Mouse (Mus musculus): Measurements from ENCODE around the gene Pxmp2.

The Pxmp2 gene

DNA sequence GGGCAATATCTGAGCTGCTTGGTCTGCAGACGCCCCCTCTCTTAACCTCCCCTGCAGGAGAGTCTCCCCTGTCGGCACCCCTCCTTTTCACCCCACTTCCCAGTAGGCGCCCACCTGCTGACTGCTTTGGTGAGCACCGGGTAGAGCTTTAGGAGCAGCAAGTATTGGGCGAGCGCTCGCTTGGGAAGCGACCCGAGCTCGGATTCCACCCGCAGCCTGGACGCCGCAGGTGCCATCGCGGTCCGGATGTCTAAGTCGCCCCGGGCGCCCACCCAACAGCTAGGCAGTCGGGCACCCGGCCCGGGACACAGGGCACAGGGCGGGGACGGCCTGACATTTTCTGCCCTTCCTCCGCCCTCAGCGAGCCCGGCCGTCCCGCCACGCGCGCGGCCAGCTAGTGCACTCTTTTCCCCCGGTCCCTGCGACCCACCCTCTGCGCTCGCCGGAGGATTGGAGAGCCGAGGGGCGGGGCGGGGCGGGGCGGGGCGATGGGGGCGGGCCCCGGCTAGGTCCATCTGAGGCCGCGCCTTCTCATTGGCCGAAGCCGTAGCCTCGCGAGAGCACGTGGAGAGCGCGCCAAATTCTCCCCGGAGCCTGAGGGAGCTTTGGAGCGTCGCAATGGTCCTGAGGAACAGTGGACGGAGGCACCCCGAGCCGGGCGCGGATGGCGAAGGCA is at the start of gene Pxmp2, which contains the start of gene Pole:
Gene Pxmp2, minus strand, starts transcription at position 417 of the 676 bp plus-strand sequence.
Gene Pole, plus strand, starts transcription at position 537 of the 676 bp plus-strand sequence.
- DNase-seq (ENCODE audit: low read depth in 1 of 2, low spot score in 2 of 2), result peak; percentile 66 to 77

DNA sequence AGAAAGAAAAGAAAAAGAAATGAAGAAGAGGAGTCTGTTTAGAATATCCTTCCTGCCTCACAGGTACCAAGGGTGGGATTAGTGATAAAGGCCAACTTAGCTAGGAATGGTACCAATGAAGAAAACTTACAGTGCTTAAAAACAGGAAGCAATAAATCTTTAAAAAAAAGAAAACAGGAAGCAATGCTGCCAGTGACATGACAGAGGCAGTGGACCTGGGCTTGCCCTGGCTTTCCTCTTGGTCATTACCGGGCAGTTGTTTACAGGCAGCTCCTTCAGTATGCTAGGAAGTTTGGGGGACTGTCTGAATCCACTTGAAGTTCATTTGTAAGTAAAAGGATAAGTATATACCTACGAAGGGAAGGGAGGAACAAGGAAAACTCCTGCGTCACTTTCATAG is 44.5 kb upstream of the Pxmp2 start:
- DNase-seq (ENCODE audit: low read depth in 1 of 2, low spot score in 2 of 2), result no peak

DNA sequence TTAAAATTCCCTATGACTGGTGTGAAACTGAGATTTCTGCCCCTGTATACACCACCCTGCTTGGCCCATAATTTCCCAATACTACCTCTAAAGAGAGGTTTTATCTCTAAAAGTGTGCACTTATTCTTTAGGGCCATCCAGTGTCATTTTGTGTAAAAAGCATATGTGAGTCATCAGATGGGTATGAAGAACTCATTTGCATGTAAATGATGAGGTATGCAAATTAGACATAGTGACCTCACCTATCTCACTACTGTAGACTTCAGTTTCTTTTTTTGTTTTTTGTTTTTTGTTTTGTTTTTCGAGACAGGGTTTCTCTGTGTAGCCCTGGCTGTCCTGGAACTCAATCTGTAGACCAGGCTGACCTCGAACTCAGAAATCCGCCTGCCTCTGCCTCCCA is 27.1 kb upstream of the Pxmp2 start:
- no peak for DNase-seq (ENCODE audit: low read depth in 1 of 2, low spot score in 2 of 2)

DNA sequence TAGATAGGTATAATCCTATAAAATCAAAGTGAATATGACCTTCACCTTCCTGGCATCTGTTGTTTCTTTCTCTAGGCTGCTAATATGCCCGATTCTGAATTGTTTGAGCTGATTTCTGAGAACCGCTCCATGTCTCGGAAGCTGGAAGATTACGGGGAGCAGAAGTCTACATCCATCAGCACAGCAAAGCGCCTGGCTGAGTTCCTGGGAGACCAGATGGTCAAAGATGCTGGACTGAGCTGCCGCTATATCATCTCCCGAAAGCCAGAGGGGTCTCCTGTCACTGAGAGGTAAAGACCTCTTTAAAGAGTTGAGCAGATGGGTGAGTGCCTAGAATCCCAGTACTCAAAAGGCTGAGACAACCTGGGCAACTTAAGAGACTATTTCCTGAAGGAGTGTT is 22.9 kb upstream of the Pxmp2 start:
- DNase-seq (ENCODE audit: low read depth in 1 of 2, low spot score in 2 of 2), result no peak

DNA sequence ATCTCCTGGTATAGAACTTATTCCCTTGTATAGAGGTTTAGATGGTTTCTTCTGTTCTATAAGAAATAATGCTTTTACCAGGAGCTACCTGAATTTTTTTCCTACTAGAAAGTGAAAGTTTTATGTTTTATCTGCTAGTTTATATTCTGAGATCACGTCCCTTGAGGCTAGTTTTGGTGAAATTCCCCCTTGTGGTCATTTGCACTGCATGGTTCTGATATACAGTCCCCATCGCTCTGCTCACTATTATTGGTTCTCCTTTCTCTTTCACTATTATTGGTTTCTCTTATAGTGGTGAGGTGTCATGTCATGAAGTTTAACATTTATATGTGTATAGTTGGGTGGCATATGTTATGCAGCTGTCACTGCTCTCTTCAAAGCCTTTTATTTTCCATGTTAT is 14.6 kb upstream of the Pxmp2 start:
- no peak for DNase-seq (ENCODE audit: low read depth in 1 of 2, low spot score in 2 of 2)

DNA sequence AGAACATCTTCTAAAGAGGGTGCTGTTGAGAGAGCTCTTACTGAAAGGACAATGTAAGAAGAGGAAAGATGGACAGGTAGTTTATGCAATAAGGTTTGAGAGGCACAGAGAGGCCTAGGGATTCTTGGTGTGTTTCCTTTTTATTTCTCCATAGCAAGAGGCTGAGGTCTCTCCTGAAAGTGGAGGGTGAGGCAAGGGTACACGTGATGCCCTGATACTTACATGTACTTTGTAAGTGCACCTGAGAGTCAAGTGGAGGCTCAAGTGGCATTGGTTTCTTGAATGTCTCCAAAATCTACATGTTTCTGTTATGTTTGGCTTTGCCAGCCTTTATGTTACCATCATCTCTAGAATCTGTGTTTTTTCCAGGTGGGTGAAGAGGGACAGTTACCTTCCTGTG is 10.7 kb upstream of the Pxmp2 start:
- DNase-seq (ENCODE audit: low read depth in 1 of 2, low spot score in 2 of 2), result no peak

DNA sequence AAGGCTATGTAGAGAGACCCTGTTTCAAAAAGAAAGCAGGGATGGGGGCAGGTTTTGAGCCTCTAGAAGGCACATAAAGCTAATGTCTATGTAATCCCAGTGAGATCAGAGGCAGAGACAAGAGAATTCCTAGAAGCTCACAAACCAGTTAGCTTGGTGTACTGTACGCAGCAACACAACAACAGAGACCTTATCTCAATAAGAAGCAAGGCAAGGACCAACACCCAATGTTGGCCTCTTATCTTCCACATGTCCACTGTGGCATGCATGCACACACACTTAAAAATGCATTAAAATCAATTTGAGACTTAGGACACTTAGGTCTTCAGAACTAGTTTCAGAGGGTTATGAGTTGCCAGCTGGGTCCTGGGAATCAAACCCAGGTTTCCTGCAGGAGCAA is 5.7 kb upstream of the Pxmp2 start:
- no peak for DNase-seq (ENCODE audit: low read depth in 1 of 2, low spot score in 2 of 2)

DNA sequence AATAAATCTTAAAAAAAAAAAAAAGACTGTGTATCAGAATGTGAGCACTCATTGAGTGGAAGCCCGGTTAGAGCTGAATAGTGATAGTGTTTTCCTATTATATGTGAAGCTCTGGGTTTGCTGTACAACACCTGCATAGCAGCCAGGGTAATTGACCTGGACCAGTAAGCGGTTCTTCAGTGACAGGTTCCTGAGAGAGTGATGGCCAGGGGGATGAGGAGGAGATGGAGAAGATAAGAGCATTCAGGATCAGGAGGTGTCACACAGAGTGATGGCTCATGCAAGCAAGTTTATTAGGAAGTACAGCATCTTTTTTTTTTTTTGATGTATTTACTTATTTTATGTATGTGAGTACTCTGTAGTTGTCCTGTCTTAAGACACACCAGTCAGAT is 1.1 kb upstream of the Pxmp2 start:
- no peak for DNase-seq (ENCODE audit: low read depth in 1 of 2, low spot score in 2 of 2)

DNA sequence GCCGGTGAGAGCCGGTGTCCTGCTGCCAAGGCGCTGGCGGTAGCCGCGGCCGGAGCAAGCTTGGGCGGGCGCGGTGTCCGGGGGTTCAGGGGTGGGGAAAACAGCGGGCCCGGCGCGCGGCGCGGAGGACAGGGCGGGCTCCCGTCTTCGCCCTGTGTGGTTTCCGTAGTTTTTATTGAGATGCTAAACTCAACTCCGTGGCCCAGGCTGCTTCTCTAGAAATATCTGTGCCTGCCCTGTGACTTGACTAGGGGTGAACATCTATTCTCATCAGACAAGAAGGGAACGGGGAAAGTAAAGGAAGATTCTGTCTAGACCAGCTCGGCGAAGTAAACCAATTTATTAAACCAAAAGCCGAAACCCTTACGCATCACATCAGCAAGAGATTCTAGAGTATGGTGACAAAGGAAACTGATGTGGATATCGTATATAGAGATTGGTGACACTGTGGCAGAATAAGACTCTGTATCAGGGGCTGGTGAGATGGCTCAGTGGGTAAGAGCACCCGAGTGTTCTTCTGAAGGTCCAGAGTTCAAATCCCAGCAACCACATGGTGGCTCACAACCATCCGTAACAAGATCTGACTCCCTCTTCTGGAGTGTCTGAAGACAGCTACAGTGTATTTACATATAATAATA is 579 bp upstream of the Pxmp2 start:
- DNase-seq (ENCODE audit: low read depth in 1 of 2, low spot score in 2 of 2), result no peak

DNA sequence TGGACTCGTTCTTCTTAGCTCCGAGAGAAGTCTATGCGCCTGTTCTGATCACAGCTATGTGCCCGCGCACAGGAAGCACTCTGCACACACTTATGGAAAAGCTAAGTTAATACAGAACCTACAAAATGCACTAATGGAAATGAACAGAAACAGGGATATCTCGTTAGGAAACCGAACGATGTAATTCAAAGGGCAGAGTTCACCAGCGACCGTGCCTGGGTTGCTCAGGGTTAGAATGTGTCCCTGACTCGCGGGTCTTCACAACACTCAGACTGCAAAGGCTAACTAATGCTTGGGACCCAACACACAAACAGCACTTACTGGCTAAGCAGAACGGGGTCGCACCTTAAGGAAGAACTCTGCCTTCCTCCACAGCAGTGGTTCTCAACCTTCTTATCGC is 830 bp downstream of the Pxmp2 start:
- DNase-seq (ENCODE audit: low read depth in 1 of 2, low spot score in 2 of 2), result no peak

DNA sequence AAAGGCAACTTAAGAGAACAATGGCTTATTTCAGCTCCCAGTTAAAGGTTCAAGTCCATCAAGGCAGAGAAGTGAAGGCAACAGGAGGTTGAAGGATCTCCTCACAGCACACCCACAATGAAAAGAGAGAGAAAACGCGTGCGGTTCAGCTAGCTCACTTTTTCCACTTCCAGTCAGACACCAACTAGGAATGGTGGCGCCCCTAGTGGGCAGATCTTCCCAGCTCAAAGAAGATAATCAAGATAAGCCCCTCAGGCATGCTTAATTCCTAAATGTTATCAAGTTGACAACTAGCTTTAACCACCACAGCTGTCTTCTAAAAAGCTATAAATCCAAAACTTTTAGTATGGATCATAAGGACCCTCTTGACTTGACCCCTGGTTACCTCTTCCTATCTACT is 1.4 kb downstream of the Pxmp2 start:
- peak; percentile 45 to 49 for DNase-seq (ENCODE audit: low read depth in 1 of 2, low spot score in 2 of 2)

DNA sequence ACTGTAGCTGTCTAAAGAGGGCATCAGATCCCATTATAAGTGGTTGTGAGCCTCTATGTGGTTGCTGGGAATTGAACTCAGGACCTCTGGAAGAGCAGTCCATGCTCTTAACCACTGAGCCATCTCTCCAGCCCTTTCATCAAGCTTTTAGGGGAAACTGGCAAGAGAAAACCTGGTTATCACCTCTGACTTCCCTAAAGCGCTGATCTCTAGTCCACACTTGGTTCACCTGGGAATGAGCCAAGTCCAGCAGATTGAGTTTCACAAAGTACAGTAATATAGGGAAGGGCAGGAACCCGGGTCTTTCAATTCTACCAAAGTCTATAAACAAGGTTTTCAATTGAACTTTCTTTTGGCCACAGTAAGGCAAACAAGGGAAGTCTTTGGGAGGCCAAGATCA is 4.0 kb downstream of the Pxmp2 start:
- DNase-seq (ENCODE audit: low read depth in 1 of 2, low spot score in 2 of 2), result no peak

DNA sequence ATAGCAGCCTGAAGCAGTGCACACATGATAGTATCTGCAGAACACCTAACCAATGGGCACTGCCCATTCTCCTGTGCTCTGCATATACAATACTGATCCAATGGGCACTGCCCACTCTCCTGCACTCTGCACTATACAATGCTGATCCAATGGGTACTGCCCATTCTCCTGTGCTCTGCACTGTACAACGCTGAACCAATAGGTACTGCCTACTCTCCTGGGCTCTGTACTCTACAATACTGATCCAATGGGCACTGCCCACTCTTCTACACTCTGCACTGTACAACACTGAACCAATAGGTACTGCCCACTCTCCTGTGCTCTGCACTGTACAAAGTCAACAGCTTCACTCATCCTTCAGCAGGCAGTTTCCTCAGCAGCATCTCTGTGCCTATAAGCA is 9.1 kb downstream of the Pxmp2 start:
- no peak for DNase-seq (ENCODE audit: low read depth in 1 of 2, low spot score in 2 of 2)

DNA sequence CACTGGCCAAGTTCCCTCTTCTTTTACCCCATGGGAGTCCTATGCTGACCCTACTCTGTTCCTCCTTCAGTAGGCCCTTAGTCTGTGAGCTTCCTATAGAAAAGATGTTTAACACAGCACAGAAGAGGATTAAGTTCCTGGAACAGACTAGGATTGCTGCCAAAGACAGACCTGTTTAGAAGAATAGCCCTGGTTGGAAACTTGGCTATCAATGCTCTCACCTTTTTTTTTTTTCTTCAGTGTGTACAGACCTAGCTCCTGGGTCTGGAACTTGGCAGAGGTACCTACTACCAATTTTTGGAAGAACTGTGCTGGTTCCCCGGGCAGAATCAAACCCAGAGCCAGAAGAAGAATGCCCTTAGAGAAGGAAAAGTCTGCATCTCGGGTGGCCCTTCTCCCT is 9.6 kb downstream of the Pxmp2 start:
- no peak for DNase-seq (ENCODE audit: low read depth in 1 of 2, low spot score in 2 of 2)

DNA sequence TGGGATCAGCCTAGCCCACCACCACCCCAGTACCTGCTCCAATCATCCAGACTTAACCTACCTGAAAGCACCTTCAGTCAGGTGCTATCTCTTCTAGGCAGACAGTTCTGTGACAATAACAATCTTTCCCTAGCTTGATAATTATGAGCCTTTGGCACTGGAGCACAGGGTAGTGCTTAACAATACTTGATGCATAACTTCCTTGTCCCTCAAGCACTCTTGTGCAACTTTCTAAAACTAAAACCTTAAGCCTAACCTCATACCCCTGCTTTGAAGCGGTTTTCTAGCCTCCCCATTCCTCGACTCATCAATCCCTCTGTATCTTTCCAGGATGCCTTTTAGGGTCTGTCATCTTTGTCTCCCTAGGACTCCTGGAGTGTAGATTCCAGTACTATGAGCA is 11.1 kb downstream of the Pxmp2 start:
- no peak for DNase-seq (ENCODE audit: low read depth in 1 of 2, low spot score in 2 of 2)

DNA sequence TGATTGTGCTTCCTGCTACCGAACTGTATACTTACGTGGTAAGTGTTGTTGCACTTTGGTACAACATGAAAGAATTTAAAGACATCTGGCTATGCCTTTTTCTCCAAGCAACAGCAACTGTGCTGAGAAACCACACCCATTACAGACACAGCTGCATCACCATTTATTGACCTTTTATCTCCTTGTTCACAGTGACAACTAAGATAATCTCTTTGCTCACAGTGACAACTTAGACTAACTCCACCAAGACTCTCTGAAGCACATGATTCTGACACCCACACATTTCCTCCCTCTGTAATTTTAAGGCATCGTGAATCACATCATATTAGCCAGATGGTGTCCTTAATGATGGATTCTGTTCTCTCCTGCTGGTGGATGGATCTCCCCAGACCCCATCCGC is 11.8 kb downstream of the Pxmp2 start:
- DNase-seq (ENCODE audit: low read depth in 1 of 2, low spot score in 2 of 2), result no peak

DNA sequence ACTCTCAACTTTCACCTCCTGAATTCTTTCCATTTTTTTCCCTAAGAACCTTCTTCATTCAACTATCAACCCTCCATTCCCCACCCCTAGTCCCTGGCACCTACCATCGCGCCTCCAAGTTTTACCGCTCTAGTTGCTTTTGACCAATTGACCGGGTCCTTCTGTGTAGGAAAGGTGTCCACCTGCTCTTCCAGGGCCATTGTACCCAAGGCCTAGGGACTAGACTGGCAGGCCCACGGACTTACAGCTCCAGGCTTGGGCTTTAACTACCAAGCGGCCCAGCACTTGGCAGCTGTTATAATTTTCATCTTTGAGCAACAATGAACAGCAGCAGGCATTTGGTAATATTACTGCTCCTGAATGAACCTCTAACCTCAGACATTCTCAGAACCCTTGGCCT is 15.7 kb downstream of the Pxmp2 start:
- no peak for DNase-seq (ENCODE audit: low read depth in 1 of 2, low spot score in 2 of 2)

DNA sequence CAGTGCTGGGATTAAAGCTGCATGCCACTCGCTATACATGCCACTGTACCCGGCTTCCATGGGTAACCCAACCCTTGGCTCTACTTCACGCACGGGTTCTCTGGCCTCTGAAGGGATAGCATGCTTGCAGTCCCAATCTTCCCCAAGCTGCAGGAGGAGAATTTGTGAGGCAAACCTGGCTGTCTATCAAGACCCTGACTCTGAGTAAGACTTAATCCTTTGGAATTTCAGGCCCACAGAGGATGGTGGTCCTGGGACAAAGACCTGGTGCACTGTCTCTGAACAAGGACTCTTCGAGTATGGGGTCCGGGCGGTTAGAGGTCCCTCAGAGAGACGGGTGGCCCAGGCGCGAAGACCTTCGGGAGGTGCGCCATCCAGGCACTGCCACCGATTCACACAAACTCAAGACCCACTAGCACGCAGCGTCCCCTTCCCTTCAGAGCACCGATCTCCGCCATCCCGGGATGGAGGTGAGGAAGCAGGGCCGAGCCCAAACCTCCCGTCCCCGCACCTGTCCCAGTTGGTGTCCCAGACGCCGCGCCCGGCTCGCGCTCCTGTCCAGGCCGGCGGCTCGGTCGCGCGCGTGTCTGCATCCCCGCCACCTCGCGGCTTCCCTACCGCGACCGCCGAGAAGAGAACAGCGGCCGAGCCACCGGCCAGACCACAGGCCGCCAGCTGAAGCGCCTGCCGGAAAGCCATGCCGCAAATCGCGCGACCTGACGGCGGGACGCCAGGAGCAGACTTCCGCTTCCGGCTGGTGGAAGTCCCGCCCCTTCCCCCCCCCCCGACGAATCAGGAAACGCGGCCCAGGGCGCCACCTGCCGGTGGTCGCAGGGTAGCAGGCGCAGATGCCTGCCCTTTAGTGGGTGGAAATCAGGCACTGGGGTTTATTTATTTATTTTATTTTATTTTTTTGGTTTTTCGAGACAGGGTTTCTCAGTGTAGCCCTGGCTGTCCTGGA is 16.6 kb downstream of the Pxmp2 start, which contains the start of gene Pgam5:
Gene Pgam5, minus strand, starts transcription at position 773 of the 961 bp plus-strand sequence.
- peak; percentile 57 to 76 for DNase-seq (ENCODE audit: low read depth in 1 of 2, low spot score in 2 of 2)

DNA sequence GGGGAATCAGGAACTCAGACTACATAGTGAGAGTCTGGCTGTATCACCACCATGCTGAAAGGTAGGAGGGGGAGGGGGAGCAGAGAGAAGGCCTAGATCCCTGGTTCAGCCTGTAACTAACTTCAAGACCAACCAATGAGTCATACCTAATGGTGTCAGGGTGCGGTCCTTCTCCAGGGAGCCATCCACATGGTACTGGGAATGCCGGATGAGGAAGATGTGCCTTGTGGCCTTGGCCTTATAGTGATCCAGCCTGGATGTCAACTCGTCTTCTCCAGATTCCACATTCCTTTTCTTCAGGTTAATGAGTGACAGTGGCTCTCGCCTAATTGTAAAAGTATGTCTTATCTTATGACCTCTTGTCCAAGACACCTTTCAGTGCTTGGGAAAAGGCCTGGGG is 19.0 kb downstream of the Pxmp2 start:
- no peak for DNase-seq (ENCODE audit: low read depth in 1 of 2, low spot score in 2 of 2)

DNA sequence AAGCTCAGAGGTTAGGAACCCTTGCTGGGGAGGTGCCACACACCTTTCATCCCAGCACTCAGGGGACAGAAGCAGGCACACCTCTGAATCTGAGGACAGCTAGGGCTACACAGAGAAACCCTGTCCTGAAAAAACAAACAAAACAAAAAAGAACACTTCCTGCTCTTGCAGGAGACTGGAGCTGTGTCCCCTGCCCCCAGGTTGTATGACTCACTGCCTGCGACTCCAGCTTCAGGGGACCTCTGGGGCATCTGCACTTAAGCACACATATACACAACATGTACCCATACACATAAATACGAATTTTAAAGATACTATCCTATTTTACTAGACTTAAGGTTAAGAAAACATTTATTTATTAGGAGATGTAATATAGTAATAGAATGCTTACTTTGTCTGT is 41.9 kb downstream of the Pxmp2 start:
- no peak for DNase-seq (ENCODE audit: low read depth in 1 of 2, low spot score in 2 of 2)

DNA sequence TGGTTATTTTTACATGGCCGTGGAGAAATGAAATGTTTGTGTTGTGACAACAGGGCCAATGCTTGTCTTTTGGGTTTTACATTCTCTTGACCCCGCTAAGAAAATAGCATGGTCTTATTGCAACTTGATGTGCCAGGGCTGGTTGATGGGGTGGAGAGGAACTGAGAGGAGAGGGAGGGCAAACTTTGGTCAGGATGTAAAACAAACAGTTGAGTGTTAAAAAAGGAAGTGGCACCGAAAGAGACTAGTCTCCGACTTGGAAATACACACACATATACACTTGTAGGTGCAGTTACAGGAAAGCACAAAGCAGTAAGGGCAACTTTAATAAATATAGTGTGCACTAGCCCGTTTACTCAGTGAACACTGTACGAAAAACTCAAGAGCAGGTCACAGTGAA is 53.6 kb downstream of the Pxmp2 start:
- DNase-seq (ENCODE audit: low read depth in 1 of 2, low spot score in 2 of 2), result peak in 1 of 2 experiments; percentile 15

DNA sequence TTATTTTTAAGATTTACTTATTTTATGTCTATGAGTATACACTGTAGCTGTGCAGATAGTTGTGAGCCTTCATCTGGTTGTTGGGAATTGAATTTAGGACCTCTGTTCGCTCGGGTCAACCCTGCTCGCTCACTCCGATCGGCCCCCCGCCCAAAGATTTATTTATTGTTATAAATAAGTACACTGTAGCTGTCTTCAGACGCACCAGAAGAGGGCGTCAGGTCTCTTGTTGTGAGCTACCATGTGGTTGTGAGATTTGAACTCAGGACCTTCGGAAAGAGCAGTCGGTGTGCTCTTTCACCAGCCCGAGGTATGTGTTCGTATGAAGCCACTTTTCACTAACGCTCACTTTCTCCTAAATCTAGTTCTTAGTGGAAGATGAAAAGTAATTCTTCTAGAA is 54.3 kb downstream of the Pxmp2 start:
- no peak for DNase-seq (ENCODE audit: low read depth in 1 of 2, low spot score in 2 of 2)
